Mouse (Mus musculus) liver, embryonic 13.5 days (tissue): ENCODE results near the gene Kcna10. TPM values are rescaled to one million over a fixed set of nuclear protein-coding genes. Genes with fewer than 3 reads are reported as not detected.
A peak's percentile ranks its signal among the peaks of the same experiment; 100 is the strongest.

ENCODE experiments used
- ATAC-seq: fragments of 200-750 bp; cut with Nextera tagmentation; 2 replicates; pipeline ENCODE4 v1.8.0; 2017; ENCODE audit warnings: low read depth, mild to moderate bottlenecking, moderate number of reproducible peaks, moderate library complexity
- DNase-seq: peaks from one replicate; pipeline ENCODE4 v3.0.0; 2022
- H3K27ac ChIP-seq: fragments of 300-500 bp; sonication (generic); 2 replicates; pipeline ENCODE4 v1.5.1; 2015; ENCODE audit warnings: moderate library complexity, mild to moderate bottlenecking, inconsistent platforms
- H3K27me3 ChIP-seq: fragments of 300-500 bp; sonication (generic); 2 replicates; pipeline ENCODE4 v1.6.1; 2015; ENCODE audit warnings: mild to moderate bottlenecking, inconsistent platforms
- H3K36me3 ChIP-seq: fragments of 300-500 bp; sonication (generic); 2 replicates; pipeline ENCODE4 v1.6.1; 2015; ENCODE audit warnings: mild to moderate bottlenecking, inconsistent platforms
- H3K4me1 ChIP-seq: fragments of 300-500 bp; sonication (generic); replicated peaks from 2 replicates; pipeline ENCODE4 v1.6.1; 2015; ENCODE audit warnings: inconsistent platforms
- H3K4me2 ChIP-seq: fragments of 300-500 bp; sonication (generic); 2 replicates; pipeline ENCODE4 v1.6.1; 2015; ENCODE audit warnings: inconsistent platforms, mild to moderate bottlenecking, moderate library complexity
- H3K4me3 ChIP-seq: fragments of 300-500 bp; sonication (generic); replicated peaks from 2 replicates; pipeline ENCODE4 v1.5.1; 2015; ENCODE audit warnings: mild to moderate bottlenecking, inconsistent platforms
- H3K9ac ChIP-seq: fragments of 300-500 bp; sonication (generic); 2 replicates; pipeline ENCODE4 v1.6.1; 2015; ENCODE audit warnings: mild to moderate bottlenecking, inconsistent platforms
- H3K9me3 ChIP-seq: fragments of 300-500 bp; sonication (generic); replicated peaks from 2 replicates; pipeline ENCODE4 v1.6.1; 2016; ENCODE audit warnings: inconsistent platforms
- WGBS: fragments of 180-500 bp; shearing (Covaris S2); methylation state at CpG from one replicate; pipeline ENCODE4 v1.1.7; 2015; ENCODE audit not compliant: insufficient replicate concordance; 5-methylcytosine and 5-hydroxymethylcytosine counted together
- polyA plus RNA-seq: library from polyadenylated mRNA; unstranded; fragments of >200 nt; fragmentation: Nextera tagmentation; extraction: Ambion mirVana; gene quantifications from 2 replicates; pipeline ENCODE4 v1.2.1, GENCODE M21; 2015

Kcna10 gene
- polyA plus RNA-seq, 1 experiment from 2014 or later = not detected

DNA sequence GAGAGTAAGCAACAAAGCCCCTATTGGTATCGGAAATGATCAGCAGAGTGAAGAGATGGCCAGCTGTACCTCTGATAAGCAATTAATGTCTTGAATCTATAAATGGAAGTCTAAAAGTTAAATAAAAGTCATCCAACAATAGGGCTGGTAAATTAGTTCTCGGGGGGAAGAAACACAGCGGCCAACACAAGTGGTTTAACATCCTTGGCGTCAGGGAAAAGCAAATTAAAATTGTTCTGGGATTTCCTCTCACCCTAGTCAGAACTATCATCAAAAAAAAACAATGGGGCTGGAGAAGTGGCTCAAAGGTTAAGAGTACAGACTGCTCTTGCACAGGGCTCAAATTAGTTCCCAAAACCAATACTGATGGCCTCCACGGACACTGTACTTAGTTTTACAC lies 43.0 kb downstream of the Kcna10 start:
- Histone ChIP-seq H3K4me3 (no peak overlapping the region), H3K9ac (no peak overlapping the region)
- no peak for ATAC-seq

GRCm38 (mm10) chr3:107229221-107229620 lies 46.4 kb downstream of the Kcna10 start:
- no peak overlapping the region for H3K4me3 ChIP-seq
- no peak overlapping the region for H3K9ac ChIP-seq
- no peaks in the 10 kb centered on the region; the same call in 1 of the 2 replicates for H3K9me3 ChIP-seq
- H3K4me2 ChIP-seq = no peak overlapping the region
- no peaks in the 10 kb centered on the region for H3K36me3 ChIP-seq
- 54% methylated on average over 5 of the region's 5 CpGs for WGBS
- DNase-seq (no peak), ATAC-seq (no peak)
- peaks cover 3% of the 10 kb centered on the region; the same call in 1 of the 2 replicates for H3K4me1 ChIP-seq
- H3K27ac ChIP-seq = no peak overlapping the region
- H3K27me3 ChIP-seq = peaks cover 6% of the 10 kb centered on the region; the same call in 1 of the 2 replicates

More for the DNA sequence above, 43.0 kb downstream of the Kcna10 start:
- H3K27me3 ChIP-seq = no peaks in the 10 kb centered on the region
- 63% methylated on average over 5 of the region's 5 CpGs for WGBS
- no peak overlapping the region for H3K4me2 ChIP-seq
- DNase-seq = no peak
- no peaks in the 10 kb centered on the region for H3K36me3 ChIP-seq
- H3K27ac ChIP-seq = no peak overlapping the region
- no peaks in the 10 kb centered on the region; the same call in 1 of the 2 replicates for H3K9me3 ChIP-seq
- H3K4me1 ChIP-seq = peaks cover 3% of the 10 kb centered on the region; the same call in 1 of the 2 replicates

- DNase-seq = no peak
- H3K4me3 ChIP-seq = no peak overlapping the region
- H3K9ac ChIP-seq = no peak overlapping the region
- H3K27me3 ChIP-seq = peaks cover 6% of the 10 kb centered on the region; the same call in 1 of the 2 replicates
- H3K9me3 ChIP-seq = no peaks in the 10 kb centered on the region
- H3K27ac ChIP-seq = no peak overlapping the region
- no peaks in the 10 kb centered on the region for H3K36me3 ChIP-seq
- ATAC-seq = peak; percentile 78
- WGBS = 52% methylated on average over 5 of the region's 5 CpGs
- no peak overlapping the region for H3K4me2 ChIP-seq
- peaks cover 3% of the 10 kb centered on the region; the same call in 1 of the 2 replicates for H3K4me1 ChIP-seq
These were observed 47.0 kb downstream of the Kcna10 start for GRCm38 (mm10) chr3:107229822-107230221.

GRCm38 (mm10) chr3:107230527-107230926 lies 47.7 kb downstream of the Kcna10 start, which contains the start of gene A630076J17Rik:
Gene A630076J17Rik, plus strand, starts transcription at chr3:107230614.
- H3K36me3 ChIP-seq = no peaks in the 10 kb centered on the region
- no peak within 1 kb of the TSS for H3K4me3 ChIP-seq
- no peak for ATAC-seq
- DNase-seq = no peak
- 11% methylated on average over 1 of the region's 1 CpGs for WGBS
- H3K9ac ChIP-seq = no peak within 1 kb of the TSS
- peaks cover 3% of the 10 kb centered on the region; the same call in 1 of the 2 replicates for H3K4me1 ChIP-seq
- H3K9me3 ChIP-seq = no peaks in the 10 kb centered on the region
- H3K27ac ChIP-seq = no peak within 1 kb of the TSS
- peaks cover 6% of the 10 kb centered on the region; the same call in 1 of the 2 replicates for H3K27me3 ChIP-seq
- H3K4me2 ChIP-seq = no peak within 1 kb of the TSS

DNA sequence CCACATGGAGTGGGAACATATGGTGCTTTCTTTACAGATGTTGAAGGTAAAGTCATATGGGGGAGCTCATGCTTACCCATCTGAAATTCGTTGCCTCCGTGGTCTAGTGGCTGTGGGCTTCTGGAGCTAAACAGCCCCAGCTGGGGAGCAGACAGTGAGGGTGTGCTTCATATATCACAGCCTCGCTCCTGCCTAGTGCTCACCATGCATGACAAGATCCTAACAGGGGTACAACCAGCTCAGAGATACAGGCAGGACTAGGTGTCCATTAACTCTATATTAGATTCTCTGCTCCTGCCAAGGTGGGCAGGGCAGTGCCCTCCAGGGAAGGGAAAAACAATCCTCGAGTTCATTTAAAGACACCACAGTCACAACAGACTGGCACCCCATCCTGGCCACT lies 48.3 kb downstream of the Kcna10 start:
- H3K36me3 ChIP-seq = no peaks in the 10 kb centered on the region
- H3K27me3 ChIP-seq = peaks cover 6% of the 10 kb centered on the region; the same call in 1 of the 2 replicates
- H3K9me3 ChIP-seq = no peaks in the 10 kb centered on the region
- H3K4me1 ChIP-seq = peaks cover 3% of the 10 kb centered on the region; the same call in 1 of the 2 replicates
- WGBS = 41% methylated on average over 4 of the region's 4 CpGs
- ATAC-seq (no peak), DNase-seq (no peak)
- H3K9ac ChIP-seq = no peak overlapping the region
- H3K27ac ChIP-seq = no peak overlapping the region
- H3K4me2 ChIP-seq = no peak overlapping the region
- H3K4me3 ChIP-seq = no peak overlapping the region

DNA sequence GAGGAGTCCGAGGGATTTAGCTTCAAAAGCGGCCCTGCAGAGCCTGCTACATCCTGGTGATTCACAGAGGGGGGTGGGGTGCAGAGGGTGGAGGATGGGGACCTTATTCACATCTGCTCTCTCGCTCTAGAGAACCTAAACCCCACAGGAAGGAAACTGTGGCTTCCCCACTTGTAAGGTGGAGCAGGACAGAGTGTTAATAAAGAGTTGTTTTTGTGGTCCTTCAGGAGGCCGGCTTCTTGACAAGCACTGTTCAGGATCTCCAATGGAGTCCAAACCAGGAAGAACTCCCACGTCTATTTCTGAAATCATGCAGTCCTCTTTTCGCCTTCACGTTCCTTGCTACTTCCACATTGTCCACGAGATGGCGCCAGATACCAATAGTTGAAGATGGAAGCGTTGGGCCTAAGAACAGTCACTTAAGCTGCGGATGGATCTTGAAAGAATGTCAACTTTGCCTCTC lies 50.5 kb downstream of the Kcna10 start:
- Histone ChIP-seq H3K9me3 (no peaks in the 10 kb centered on the region), H3K4me2 (no peak overlapping the region), H3K36me3 (no peaks in the 10 kb centered on the region), H3K27me3 (peaks cover 6% of the 10 kb centered on the region; the same call in 1 of the 2 replicates), H3K4me1 (peaks cover 3% of the 10 kb centered on the region; the same call in 1 of the 2 replicates), H3K27ac (no peak overlapping the region), H3K9ac (no peak overlapping the region), H3K4me3 (no peak overlapping the region)
- DNase-seq (peak; percentile 38), ATAC-seq (no peak)
- 6% methylated on average over 11 of the region's 11 CpGs for WGBS

GRCm38 (mm10) chr3:107233945-107234344 lies 51.1 kb downstream of the Kcna10 start:
- Histone ChIP-seq H3K27ac (no peak overlapping the region), H3K9me3 (no peaks in the 10 kb centered on the region), H3K4me3 (no peak overlapping the region), H3K36me3 (no peaks in the 10 kb centered on the region), H3K4me2 (no peak overlapping the region), H3K4me1 (peaks cover 3% of the 10 kb centered on the region; the same call in 1 of the 2 replicates), H3K27me3 (peaks cover 6% of the 10 kb centered on the region; the same call in 1 of the 2 replicates), H3K9ac (no peak overlapping the region)
- ATAC-seq (no peak), DNase-seq (no peak)
- 18% methylated on average over 2 of the region's 2 CpGs for WGBS

GRCm38 (mm10) chr3:107238051-107238450 lies 55.2 kb downstream of the Kcna10 start:
- no peaks in the 10 kb centered on the region for H3K36me3 ChIP-seq
- DNase-seq (no peak), ATAC-seq (no peak)
- H3K4me2 ChIP-seq = no peak overlapping the region
- H3K9ac ChIP-seq = no peak overlapping the region
- H3K9me3 ChIP-seq = no peaks in the 10 kb centered on the region
- H3K27me3 ChIP-seq = peaks cover 3% of the 10 kb centered on the region
- H3K4me1 ChIP-seq = no peaks in the 10 kb centered on the region
- no peak overlapping the region for H3K4me3 ChIP-seq
- H3K27ac ChIP-seq = no peak overlapping the region
- WGBS = 65% methylated on average over 2 of the region's 2 CpGs

- H3K4me1 ChIP-seq = no peaks in the 10 kb centered on the region
- H3K27me3 ChIP-seq = no peaks in the 10 kb centered on the region; the same call in 1 of the 2 replicates
- H3K4me3 ChIP-seq = no peak overlapping the region
- ATAC-seq = no peak
- H3K4me2 ChIP-seq = no peak overlapping the region
- no peak overlapping the region for H3K27ac ChIP-seq
- no peaks in the 10 kb centered on the region for H3K36me3 ChIP-seq
- no peak for DNase-seq
- H3K9ac ChIP-seq = no peak overlapping the region
- 69% methylated on average over 8 of the region's 8 CpGs for WGBS
- no peaks in the 10 kb centered on the region for H3K9me3 ChIP-seq
These were observed 55.7 kb downstream of the Kcna10 start for GRCm38 (mm10) chr3:107238471-107238980.

DNA sequence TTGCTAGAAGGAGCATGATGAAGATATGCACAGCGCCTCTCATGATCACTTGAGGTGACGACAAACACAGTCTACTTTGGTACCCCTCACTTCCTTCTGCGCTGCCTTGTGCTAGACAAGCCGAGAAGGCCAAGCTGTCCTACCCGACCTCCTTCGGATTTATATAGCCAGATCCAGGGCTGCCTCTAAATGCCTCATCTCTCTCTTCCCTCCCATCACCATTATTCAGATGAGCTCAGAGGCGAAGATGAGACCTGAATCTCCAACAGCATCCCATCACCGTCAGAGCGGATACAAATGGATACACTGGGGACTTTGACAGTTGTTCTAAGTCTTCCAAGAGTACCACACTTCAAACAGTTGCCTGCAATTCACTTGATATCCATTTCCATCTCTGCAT lies 56.8 kb downstream of the Kcna10 start, which contains the start of gene Prok1:
Prok1 (minus strand) TSS at position 101 of the 400 bp plus-strand sequence.
- WGBS = 74% methylated on average over 9 of the region's 9 CpGs
- Histone ChIP-seq H3K27ac (no peak within 1 kb of the TSS), H3K9ac (no peak within 1 kb of the TSS), H3K27me3 (no peaks in the 10 kb centered on the region; the same call in 1 of the 2 replicates), H3K4me2 (no peak within 1 kb of the TSS), H3K36me3 (no peaks in the 10 kb centered on the region), H3K4me1 (no peaks in the 10 kb centered on the region), H3K4me3 (no peak within 1 kb of the TSS), H3K9me3 (no peaks in the 10 kb centered on the region)
- ATAC-seq = no peak
- DNase-seq = no peak

- H3K9me3 ChIP-seq = no peaks in the 10 kb centered on the region
- DNase-seq (no peak), ATAC-seq (no peak)
- H3K4me3 ChIP-seq = no peak overlapping the region
- no peak overlapping the region for H3K9ac ChIP-seq
- no peaks in the 10 kb centered on the region for H3K4me1 ChIP-seq
- H3K36me3 ChIP-seq = no peaks in the 10 kb centered on the region
- H3K4me2 ChIP-seq = no peak overlapping the region
- H3K27ac ChIP-seq = no peak overlapping the region
- WGBS = 44% methylated on average over 14 of the region's 14 CpGs
- H3K27me3 ChIP-seq = no peaks in the 10 kb centered on the region; the same call in 1 of the 2 replicates
These were observed 58.7 kb downstream of the Kcna10 start for GRCm38 (mm10) chr3:107241389-107242094.
